Mouse (Mus musculus): ENCODE results near the gene Frat2. TPM values are rescaled to one million over a fixed set of nuclear protein-coding genes. Genes with fewer than 3 reads are reported as not detected.

Gene Frat2
- polyA plus RNA-seq (2017; shearing (Covaris generic)) = 212 TPM

DNA sequence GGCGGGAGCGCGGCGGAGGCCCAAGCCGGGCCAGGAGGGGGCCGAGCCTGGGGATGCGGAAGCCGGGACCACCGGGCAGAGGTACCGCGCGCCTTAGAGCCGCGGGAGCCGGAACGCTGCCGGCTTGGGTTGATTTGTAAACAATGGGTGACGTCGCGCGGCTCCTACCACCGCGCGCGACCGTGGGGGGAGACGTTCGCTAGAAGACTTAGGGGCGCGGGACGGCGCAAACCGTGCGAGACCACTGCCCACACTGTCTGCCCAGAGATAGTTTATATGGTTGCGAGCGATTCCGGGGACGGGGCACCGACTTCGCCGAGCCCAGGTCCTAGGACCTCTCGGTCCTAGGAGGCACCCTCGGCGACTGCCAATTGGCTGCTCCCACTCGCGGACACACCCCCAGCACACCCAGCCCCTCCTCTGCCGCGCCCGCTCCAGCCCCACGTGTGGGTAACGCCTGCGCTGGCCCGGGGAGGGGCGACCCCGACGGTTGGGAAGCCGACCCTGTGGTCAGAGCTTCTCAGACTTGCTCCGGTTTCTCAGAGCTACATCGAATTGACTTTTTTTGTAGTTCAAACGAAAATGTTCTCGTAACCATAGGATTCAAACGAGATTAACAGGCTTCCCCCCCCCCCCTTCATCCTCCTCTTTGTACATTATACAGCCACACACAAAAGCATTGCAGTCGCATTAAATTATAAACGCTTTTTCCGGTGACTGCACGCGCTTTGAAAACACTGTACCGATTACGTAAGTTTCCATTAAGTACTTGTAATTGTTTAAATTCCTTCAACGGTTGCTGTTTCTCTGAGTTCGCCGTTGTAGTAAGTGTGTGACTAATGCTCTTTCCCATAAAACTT, at the start of gene Frat2:
TSS of gene Frat2 (minus strand) at position 141 of the 860 bp plus-strand sequence.

DNA sequence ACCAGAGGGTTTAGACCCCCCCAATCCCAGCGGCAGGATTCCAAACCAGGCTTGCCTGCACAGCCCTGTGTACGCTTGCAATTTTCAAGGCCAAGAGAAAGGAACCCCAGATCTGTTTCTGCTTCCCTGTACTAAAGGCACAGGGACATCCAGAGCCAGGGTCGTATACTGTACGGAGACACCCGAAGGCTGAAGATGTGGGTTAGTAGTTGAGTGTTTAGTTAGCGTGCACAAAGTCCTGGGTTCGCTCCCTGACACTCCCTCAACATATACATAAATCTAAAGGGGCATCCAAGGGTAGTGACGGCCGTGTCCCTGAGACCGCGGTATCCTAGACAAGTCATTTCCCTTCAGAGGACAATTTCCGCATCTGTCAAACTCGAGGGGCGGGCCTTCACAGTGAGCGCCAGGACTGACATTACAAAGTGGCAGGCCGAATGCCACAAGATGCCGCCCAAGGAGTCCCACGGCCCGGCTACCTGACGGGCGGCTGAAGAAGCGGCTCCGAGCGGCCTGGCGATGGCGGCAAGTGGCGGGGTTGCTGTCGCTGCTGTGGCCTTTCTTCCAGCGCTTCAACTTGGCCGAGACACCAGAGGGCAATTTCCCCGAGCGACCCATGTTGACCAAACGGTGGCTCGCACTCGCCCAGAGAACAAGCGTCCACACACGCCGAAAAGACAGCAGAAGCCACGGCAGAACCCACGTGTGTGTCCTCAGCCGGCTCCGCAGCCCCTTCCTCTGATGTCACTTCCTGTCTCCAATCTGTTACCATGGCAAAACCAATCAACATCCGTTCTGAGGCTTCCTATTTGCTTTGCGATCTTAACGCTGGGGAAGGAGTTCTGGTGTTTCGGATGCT, 47.8 kb upstream of the Frat2 start, which contains the start of gene Rrp12:
TSS of gene Rrp12 (minus strand) at position 714 of the 859 bp plus-strand sequence.

DNA sequence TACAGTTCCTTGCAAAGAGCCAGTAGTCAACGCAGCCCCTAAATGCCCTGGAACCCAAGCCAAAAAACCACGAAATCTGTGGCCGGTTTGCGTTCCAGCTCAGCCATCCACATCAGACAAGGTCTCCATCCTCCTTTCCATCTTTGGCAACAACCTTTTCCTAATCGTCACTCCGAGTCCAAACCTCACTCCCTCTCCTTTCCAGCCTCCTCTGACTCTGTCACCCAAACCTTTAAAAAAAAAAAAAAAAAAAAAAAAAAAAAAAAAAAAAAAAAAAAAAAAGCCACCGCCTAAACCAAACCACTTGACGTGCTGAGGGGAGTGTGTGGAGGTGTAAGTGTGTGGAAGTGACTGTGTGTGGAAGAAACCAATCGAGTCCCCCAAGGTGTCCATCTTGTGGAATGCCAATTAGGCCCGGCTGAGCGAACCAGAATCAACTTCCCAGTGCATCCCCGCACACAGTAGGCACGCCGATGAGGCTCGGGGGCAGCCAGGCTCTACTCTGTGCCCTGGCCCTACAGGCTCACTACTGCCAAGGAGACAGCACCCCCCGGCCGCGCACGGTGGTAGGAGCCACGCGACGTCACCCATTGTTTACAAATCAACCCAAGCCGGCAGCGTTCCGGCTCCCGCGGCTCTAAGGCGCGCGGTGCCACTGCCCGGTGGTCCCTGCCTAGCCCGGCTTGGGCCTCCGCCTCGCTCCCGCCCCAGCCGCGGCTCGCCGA, 18.4 kb downstream of the Frat2 start, which contains the start of gene Frat1:
TSS of gene Frat1 (plus strand) at position 590 of the 725 bp plus-strand sequence.

DNA sequence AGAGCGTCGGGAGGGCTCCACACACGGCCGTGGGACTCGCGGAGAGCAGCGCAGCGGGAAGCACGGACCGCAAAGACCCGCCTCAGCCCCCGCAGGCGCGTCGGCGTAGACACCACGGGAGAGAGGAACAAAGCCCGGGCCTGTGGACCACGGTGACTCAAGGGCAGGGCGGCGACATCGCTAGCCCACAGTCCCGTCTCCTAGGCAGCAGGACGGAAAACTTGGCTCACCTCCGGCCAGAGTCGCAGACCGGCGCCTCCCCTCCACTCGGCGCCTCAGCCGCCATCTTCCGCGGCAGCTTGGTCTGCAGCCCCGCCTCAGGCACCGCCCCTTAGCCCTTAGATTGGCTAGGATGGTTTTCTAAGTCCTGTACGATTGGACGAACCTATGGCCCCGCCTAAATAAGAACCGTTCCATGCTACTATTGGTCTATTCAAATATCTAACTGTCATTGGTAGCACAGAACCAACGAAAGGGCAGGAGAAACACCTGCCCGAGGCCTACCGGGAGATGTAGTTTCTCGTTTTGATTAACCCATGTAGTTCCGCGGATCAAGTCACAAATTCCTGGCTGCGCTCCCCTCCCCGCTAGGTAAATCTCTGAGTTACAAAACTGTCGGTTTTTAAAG, 46.1 kb downstream of the Frat2 start, which contains the start of gene Arhgap19:
TSS of gene Arhgap19 (minus strand) at position 306 of the 628 bp plus-strand sequence.

Other genes starting within 250 kb of the Frat2 start
- gene Slit1, start 104.5 kb downstream of the Frat2 start, polyA plus RNA-seq (2017; shearing (Covaris generic)) = not detected
- gene Arhgap19, start 46.1 kb downstream of the Frat2 start, polyA plus RNA-seq (2017; shearing (Covaris generic)) = 2.7 TPM
- 10.1 TPM for gene Frat1, start 18.2 kb downstream of the Frat2 start, polyA plus RNA-seq (2017; shearing (Covaris generic))
- gene Rrp12, start 48.0 kb upstream of the Frat2 start, polyA plus RNA-seq (2017; shearing (Covaris generic)) = 38.0 TPM
- 79.2 TPM for gene Pgam1, start 63.8 kb upstream of the Frat2 start, polyA plus RNA-seq (2017; shearing (Covaris generic))
- gene Exosc1, start 85.3 kb upstream of the Frat2 start, polyA plus RNA-seq (2017; shearing (Covaris generic)) = 81.5 TPM
- gene Zdhhc16, start 85.3 kb upstream of the Frat2 start, polyA plus RNA-seq (2017; shearing (Covaris generic)) = 40.5 TPM
- 72.7 TPM for gene Mms19, start 133.0 kb upstream of the Frat2 start, polyA plus RNA-seq (2017; shearing (Covaris generic))
- gene Ubtd1, start 133.6 kb upstream of the Frat2 start, polyA plus RNA-seq (2017; shearing (Covaris generic)) = 7.1 TPM
- gene Ankrd2, start 187.9 kb upstream of the Frat2 start, polyA plus RNA-seq (2017; shearing (Covaris generic)) = not detected
- not detected for gene Hoga1, start 197.5 kb upstream of the Frat2 start, polyA plus RNA-seq (2017; shearing (Covaris generic))
- gene 4933411K16Rik, start 204.1 kb upstream of the Frat2 start, polyA plus RNA-seq (2017; shearing (Covaris generic)) = not detected
- gene Morn4, start 238.2 kb upstream of the Frat2 start, polyA plus RNA-seq (2017; shearing (Covaris generic)) = not detected
- gene Pi4k2a, start 242.3 kb upstream of the Frat2 start, polyA plus RNA-seq (2017; shearing (Covaris generic)) = 75.1 TPM